Mouse (Mus musculus): Measurements from ENCODE around the gene Sord.
A peak's percentile ranks its signal among the peaks of the same experiment; 100 is the strongest.

Sord gene

GRCm38 (mm10) chr2:122241226-122241625 lies 6.7 kb downstream of the Sord start:
- DNase-seq = no peak

DNA sequence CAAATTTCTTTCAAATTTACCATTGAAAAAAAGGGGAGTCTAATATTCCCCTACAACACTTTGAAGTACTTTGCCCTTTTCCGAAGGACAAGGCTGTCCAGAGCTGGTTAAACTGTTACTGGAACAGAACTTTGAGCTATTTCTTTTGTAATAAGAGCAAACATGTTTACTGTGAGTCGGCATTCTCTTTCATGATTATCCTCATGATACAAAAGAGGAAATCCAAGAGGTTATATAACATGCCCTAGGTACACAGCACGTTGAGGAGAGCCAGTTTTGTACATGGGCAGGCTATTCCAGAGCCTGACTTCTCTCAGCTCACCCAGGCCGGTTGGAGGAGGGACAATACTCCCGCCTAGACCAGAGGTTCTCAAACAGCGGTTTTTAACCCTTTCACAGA lies 7.4 kb downstream of the Sord start:
- no peak for DNase-seq

DNA sequence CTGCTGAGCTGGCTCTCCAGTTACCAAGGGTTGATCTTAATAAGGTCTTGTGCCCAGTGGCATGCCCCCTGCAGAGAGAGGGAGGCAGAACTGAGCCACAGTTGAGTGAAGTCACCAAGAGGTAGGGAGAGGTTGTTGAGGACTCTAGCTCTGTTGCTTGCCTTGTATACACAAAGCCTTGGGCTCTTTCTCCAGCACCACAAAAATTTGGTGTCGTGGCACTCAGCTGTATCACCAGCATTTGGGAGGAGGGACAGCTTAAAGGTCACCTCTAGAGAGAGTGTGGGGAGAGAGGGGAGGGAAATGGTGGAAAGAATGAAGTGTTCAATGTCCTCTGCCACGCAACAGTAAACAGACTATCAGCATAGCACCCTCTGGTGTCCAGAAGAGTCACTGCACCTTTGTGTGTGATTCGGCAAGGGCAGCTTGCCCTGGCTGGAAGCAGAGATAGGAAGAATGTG lies 9.2 kb downstream of the Sord start:
- peak; percentile 77 for DNase-seq

GRCm38 (mm10) chr2:122247786-122248185 lies 13.2 kb downstream of the Sord start:
- DNase-seq = no peak

DNA sequence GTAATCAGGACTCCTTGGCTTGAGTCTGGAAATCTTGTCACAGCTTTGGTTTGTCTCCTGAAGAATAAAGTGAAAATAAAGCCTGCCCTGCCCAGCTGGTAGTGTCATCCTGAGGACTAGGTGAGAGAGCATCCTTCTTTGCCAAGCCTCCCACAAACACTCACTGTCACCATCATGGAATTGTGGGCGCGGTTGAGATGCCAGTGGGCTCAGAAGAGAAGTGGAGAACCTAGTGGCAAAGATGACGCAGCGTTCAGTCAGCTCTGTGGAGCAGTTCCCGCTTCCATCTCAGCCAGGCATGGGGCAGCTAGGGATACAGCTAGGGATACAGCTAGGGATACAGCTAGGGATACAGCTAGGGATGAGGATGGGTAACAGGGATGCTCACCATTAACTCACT lies 21.4 kb downstream of the Sord start:
- DNase-seq = no peak

GRCm38 (mm10) chr2:122260729-122261128 lies 26.2 kb downstream of the Sord start:
- DNase-seq = no peak

DNA sequence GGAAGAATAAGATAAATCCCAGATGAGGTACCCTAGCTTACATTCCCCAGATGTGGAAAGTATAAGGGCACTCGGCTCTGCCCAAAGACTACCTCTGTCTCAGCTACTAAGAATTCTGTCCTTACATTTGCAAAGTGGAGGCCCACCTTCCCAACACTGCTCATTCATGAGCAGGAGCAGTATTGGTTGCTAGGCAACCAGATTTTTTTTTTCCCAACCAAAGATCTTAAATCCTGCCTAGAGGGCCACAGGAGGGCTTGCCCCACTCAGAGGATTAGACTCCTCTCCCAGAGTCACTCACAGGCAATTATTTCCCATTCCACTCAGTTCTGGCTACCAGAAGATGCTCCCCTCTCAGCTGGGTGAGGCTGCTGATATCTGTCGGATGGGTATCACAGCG lies 30.1 kb downstream of the Sord start:
- no peak for DNase-seq

DNA sequence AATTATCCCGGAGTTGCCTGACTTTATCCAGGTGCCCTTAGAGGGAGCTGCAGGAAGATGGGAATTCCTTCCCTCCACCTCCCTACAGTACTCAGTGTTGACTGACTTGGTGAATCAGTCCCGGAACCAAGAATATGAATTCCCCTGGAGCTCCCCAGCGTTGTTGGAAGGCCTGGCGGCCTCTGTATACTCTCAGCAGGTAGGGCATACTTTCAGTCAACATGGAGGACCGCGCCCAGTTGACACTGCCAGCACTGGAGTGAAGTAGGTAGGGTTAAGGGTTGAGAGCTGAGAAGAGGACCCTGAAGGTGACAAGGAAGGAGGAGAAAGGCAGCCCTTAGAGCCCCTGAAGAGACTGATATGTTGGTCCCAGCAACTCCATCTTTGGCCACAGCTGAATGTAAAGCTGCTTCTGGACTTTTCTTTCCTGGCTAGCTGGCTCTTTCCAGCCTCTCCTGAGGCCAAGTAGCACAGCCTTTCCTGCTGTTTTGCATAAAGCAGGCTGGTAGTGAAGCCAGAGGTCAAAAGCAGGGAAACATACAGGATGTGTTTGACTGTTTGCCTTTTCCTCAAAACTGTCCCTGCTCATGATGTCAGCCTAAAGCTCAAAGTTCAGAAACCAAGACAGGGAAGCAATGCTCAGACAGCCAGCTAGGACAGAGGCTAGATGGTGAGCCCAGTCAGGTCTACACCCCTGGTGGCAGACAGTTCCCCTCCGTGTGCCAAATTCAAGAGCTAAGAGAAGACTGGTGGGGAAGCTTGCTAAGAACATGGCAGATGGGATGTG lies 32.1 kb downstream of the Sord start:
- DNase-seq = no peak

- no peak for DNase-seq
These were observed 44.2 kb downstream of the Sord start for GRCm38 (mm10) chr2:122278769-122279168.

GRCm38 (mm10) chr2:122284091-122284490 lies 49.5 kb downstream of the Sord start:
- no peak for DNase-seq

- no peak for DNase-seq
These were observed 51.6 kb downstream of the Sord start for GRCm38 (mm10) chr2:122286137-122286536.

GRCm38 (mm10) chr2:122294916-122295315 lies 60.4 kb downstream of the Sord start:
- DNase-seq = no peak

GRCm38 (mm10) chr2:122297271-122298095 lies 62.9 kb downstream of the Sord start:
- DNase-seq = no peak

- DNase-seq = no peak
These were observed 63.5 kb downstream of the Sord start, which contains the start of gene Duox2 for GRCm38 (mm10) chr2:122298096-122298499. Duox2 (minus strand) TSS chr2:122298449.

DNA sequence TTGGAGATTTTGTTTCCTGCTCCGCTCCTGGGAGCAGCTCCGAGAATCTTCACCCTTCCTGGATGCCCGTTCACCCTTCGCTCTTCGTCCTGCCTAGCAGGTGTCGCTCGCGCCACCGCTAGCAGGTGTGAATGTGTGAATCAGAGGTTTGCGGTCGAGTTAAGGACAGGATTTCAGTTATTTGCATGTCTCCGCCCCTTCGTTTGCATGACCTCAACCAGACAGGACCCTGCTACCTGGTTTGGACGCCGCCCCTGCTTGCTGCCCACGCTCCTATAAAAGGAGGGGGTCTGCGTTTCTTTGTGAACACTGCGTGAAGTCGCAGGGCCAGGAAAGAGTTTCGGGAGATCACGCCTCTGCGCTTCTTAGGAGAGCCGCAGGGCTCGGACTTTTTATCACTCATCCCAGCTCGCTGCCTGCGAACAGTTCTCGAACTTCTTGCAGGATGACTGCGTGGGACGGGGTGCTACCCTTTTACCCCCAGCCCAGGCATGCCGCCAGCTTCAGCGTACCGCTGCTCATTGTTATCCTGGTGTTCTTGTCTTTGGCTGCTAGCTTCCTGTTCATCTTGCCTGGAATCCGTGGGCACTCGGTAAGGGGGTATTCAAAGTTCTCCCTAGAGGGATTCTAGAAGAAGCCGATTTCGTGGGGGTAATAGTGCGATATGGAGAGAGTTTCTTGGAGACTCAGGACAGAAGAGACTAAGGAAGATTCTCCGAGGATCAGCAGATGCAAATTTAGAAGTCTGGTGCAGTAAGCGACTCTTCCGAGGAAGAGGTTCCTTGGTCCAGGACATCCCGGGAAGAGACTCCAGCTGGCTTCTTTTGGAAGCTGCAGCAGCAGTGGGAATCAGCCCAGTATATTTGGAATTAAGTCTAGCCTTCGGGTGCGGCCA lies 64.3 kb downstream of the Sord start, which contains the start of gene Duoxa2:
TSS of gene Duoxa2 (plus strand) at position 305 of the 895 bp plus-strand sequence.
- no peak for DNase-seq

DNA sequence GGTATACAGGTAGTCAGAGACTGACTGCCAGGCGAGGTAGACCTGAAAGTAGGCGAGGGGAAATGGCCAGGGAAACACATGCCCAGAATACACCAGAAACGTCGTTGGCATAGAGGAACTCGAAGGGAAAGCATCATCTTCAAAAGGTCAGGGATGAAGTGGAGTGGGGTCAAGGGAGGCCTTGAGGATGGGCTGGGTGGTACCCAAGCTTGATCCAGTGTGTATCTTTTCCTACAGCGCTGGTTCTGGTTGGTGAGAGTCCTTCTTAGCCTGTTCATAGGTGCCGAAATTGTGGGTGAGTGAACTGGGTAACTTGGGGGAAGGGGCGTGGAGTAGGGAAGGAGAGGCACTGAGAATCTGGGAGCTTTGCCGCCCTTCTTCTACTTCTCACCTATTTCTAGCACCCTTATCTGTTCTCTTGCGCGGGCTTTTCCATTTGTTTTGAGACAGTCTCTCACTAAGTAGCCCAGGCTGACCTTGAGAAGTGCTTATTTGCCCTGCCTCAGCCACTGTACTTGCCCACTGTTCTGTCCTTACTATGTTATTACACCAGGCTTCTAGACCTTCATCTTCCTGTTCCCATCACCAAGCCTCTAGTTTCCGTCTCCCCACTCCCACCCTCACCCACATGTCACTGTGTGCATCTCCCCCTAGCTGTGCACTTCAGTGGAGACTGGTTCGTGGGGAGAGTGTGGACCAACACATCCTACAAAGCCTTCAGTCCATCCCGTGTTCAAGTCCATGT lies 65.5 kb downstream of the Sord start:
- DNase-seq = no peak

GRCm38 (mm10) chr2:122300656-122301020 lies 66.1 kb downstream of the Sord start:
- DNase-seq = no peak

GRCm38 (mm10) chr2:122301081-122301920 lies 66.8 kb downstream of the Sord start:
- DNase-seq = peak; percentile 40

GRCm38 (mm10) chr2:122301921-122302573 lies 67.5 kb downstream of the Sord start:
- DNase-seq = no peak

GRCm38 (mm10) chr2:122302574-122303241 lies 68.2 kb downstream of the Sord start:
- peak; percentile 50 for DNase-seq

Data from cerebellum, adult 9-11 months (tissue).